Mouse (Mus musculus) stomach, embryonic 15.5 days (tissue): ENCODE data around the gene Trim75. TPM values are rescaled to one million over a fixed set of nuclear protein-coding genes. Genes with fewer than 3 reads are reported as not detected.
A peak's percentile ranks its signal among the peaks of the same experiment; 100 is the strongest.

ENCODE experiments used
- ATAC-seq: fragments of 200-750 bp; cut with Nextera tagmentation; 2 replicates; pipeline ENCODE4 v1.8.0; 2017; ENCODE audit warnings: low read depth, moderate number of reproducible peaks, moderate TSS enrichment; ENCODE audit not compliant: insufficient read depth, low FRiP score
- H3K27ac ChIP-seq: fragments of 300-500 bp; sonication (generic); 2 replicates; pipeline ENCODE4 v1.5.1; 2015; ENCODE audit warnings: mild to moderate bottlenecking, inconsistent platforms
- H3K27me3 ChIP-seq: fragments of 300-500 bp; sonication (generic); replicated peaks from 2 replicates; pipeline ENCODE4 v1.6.1; 2015; ENCODE audit warnings: inconsistent platforms
- H3K36me3 ChIP-seq: fragments of 300-500 bp; sonication (generic); 2 replicates; pipeline ENCODE4 v1.6.1; 2015; ENCODE audit warnings: inconsistent platforms
- H3K4me1 ChIP-seq: fragments of 300-500 bp; sonication (generic); 2 replicates; pipeline ENCODE4 v1.6.1; 2015; ENCODE audit warnings: inconsistent platforms
- H3K4me2 ChIP-seq: fragments of 300-500 bp; sonication (generic); 2 replicates; pipeline ENCODE4 v1.6.1; 2015; ENCODE audit warnings: mild to moderate bottlenecking, inconsistent platforms
- H3K4me3 ChIP-seq: fragments of 300-500 bp; sonication (generic); replicated peaks from 2 replicates; pipeline ENCODE4 v1.5.1; 2015; ENCODE audit warnings: inconsistent platforms
- H3K9ac ChIP-seq: fragments of 300-500 bp; sonication (generic); 2 replicates; pipeline ENCODE4 v1.6.1; 2015; ENCODE audit warnings: inconsistent platforms
- H3K9me3 ChIP-seq: fragments of 300-500 bp; sonication (generic); 2 replicates; pipeline ENCODE4 v1.6.1; 2016; ENCODE audit warnings: inconsistent platforms
- WGBS: fragments of 180-500 bp; shearing (Covaris S2); methylation state at CpG from one replicate; pipeline ENCODE4 v1.1.7; 2015; 5-methylcytosine and 5-hydroxymethylcytosine counted together
- polyA plus RNA-seq: library from polyadenylated mRNA; unstranded; fragments of >200 nt; fragmentation: Nextera tagmentation; extraction: Ambion mirVana; gene quantifications from 2 replicates; pipeline ENCODE4 v1.2.1, GENCODE M21; 2015

Trim75 gene
- polyA plus RNA-seq, 1 experiment from 2014 or later: not detected

- Histone ChIP-seq H3K27ac (no peak overlapping the region), H3K27me3 (no peaks in the 10 kb centered on the region), H3K36me3 (no peaks in the 10 kb centered on the region), H3K4me1 (no peaks in the 10 kb centered on the region), H3K9ac (no peak overlapping the region), H3K4me2 (no peak overlapping the region), H3K9me3 (no peaks in the 10 kb centered on the region), H3K4me3 (no peak overlapping the region)
- WGBS: 83% methylated on average over 4 of the region's 4 CpGs
- no peak for ATAC-seq
Measured at GRCm38 (mm10) chr8:64998806-64999365, 11.3 kb upstream of the Trim75 start.

GRCm38 (mm10) chr8:64983150-64983897 is 4.3 kb downstream of the Trim75 start:
- WGBS: 66% methylated on average over 20 of the region's 20 CpGs
- no peak overlapping the region for H3K4me2 ChIP-seq
- no peaks in the 10 kb centered on the region for H3K9me3 ChIP-seq
- no peak for ATAC-seq
- H3K27me3 ChIP-seq: no peaks in the 10 kb centered on the region
- no peaks in the 10 kb centered on the region for H3K4me1 ChIP-seq
- H3K9ac ChIP-seq: no peak overlapping the region
- H3K4me3 ChIP-seq: no peak overlapping the region
- H3K27ac ChIP-seq: no peak overlapping the region
- H3K36me3 ChIP-seq: no peaks in the 10 kb centered on the region

- Histone ChIP-seq H3K4me2 (no peak overlapping the region), H3K4me3 (no peak overlapping the region), H3K9me3 (no peaks in the 10 kb centered on the region), H3K27me3 (no peaks in the 10 kb centered on the region), H3K27ac (no peak overlapping the region), H3K36me3 (peaks cover 9% of the 10 kb centered on the region; the same call in 1 of the 2 replicates), H3K9ac (no peak overlapping the region), H3K4me1 (no peaks in the 10 kb centered on the region)
- no peak for ATAC-seq
Measured at GRCm38 (mm10) chr8:64962836-64963235, 24.8 kb downstream of the Trim75 start.

GRCm38 (mm10) chr8:64959025-64959424 is 28.6 kb downstream of the Trim75 start:
- no peaks in the 10 kb centered on the region for H3K4me1 ChIP-seq
- H3K36me3 ChIP-seq: peaks cover 5% of the 10 kb centered on the region; the same call in 1 of the 2 replicates
- WGBS: 83% methylated on average over 9 of the region's 9 CpGs
- H3K9ac ChIP-seq: no peak overlapping the region
- no peaks in the 10 kb centered on the region for H3K9me3 ChIP-seq
- no peak overlapping the region for H3K27ac ChIP-seq
- ATAC-seq: no peak
- no peaks in the 10 kb centered on the region for H3K27me3 ChIP-seq
- H3K4me2 ChIP-seq: no peak overlapping the region
- no peak overlapping the region for H3K4me3 ChIP-seq

- WGBS: 85% methylated on average over 6 of the region's 6 CpGs
- H3K4me3 ChIP-seq: no peak overlapping the region
Measured at GRCm38 (mm10) chr8:64952101-64952500, 35.5 kb downstream of the Trim75 start.

GRCm38 (mm10) chr8:64948371-64948770 is 39.3 kb downstream of the Trim75 start:
- H3K36me3 ChIP-seq: no peaks in the 10 kb centered on the region
- no peaks in the 10 kb centered on the region; the same call in 1 of the 2 replicates for H3K4me1 ChIP-seq
- no peak overlapping the region for H3K9ac ChIP-seq
- H3K27me3 ChIP-seq: no peaks in the 10 kb centered on the region
- no peak overlapping the region for H3K4me3 ChIP-seq
- no peak overlapping the region for H3K4me2 ChIP-seq
- no peak overlapping the region for H3K27ac ChIP-seq
- no peak for ATAC-seq
- no peaks in the 10 kb centered on the region for H3K9me3 ChIP-seq
- WGBS: 83% methylated on average over 1 of the region's 1 CpGs

More at GRCm38 (mm10) chr8:64952101-64952500, 35.5 kb downstream of the Trim75 start:
- no peak overlapping the region for H3K27ac ChIP-seq
- H3K9ac ChIP-seq: no peak overlapping the region
- H3K36me3 ChIP-seq: no peaks in the 10 kb centered on the region
- ATAC-seq: no peak
- no peaks in the 10 kb centered on the region for H3K9me3 ChIP-seq
- no peaks in the 10 kb centered on the region; the same call in 1 of the 2 replicates for H3K4me1 ChIP-seq
- H3K4me2 ChIP-seq: no peak overlapping the region
- H3K27me3 ChIP-seq: no peaks in the 10 kb centered on the region

- Histone ChIP-seq H3K36me3 (no peaks in the 10 kb centered on the region), H3K4me2 (peak overlapping the region; percentile 68), H3K4me3 (peak overlapping the region; percentile 88), H3K9ac (peak overlapping the region; percentile 66), H3K9me3 (no peaks in the 10 kb centered on the region), H3K27ac (peak overlapping the region; percentile 80), H3K4me1 (no peaks in the 10 kb centered on the region; the same call in 1 of the 2 replicates), H3K27me3 (no peaks in the 10 kb centered on the region)
- WGBS: 11% methylated on average over 10 of the region's 10 CpGs
- no peak for ATAC-seq
Measured at GRCm38 (mm10) chr8:64947698-64948034, 40.0 kb downstream of the Trim75 start.

- Histone ChIP-seq H3K9ac (peak within 1 kb of the TSS; percentile 66), H3K36me3 (no peaks in the 10 kb centered on the region), H3K4me1 (no peaks in the 10 kb centered on the region; the same call in 1 of the 2 replicates), H3K4me3 (peak within 1 kb of the TSS; percentile 88), H3K27me3 (no peaks in the 10 kb centered on the region), H3K9me3 (no peaks in the 10 kb centered on the region), H3K4me2 (peak within 1 kb of the TSS; percentile 68), H3K27ac (peak within 1 kb of the TSS; percentile 80)
- under 1% methylated on average over 65 of the region's 73 CpGs for WGBS
- ATAC-seq: peak; percentile 96
Measured at GRCm38 (mm10) chr8:64946820-64947697, 40.6 kb downstream of the Trim75 start, which contains the start of gene Tmem192. Gene Tmem192 (plus strand): TSS chr8:64947185.

GRCm38 (mm10) chr8:64946441-64946819 is 41.2 kb downstream of the Trim75 start:
- no peak overlapping the region for H3K27ac ChIP-seq
- WGBS: 47% methylated on average over 8 of the region's 8 CpGs
- H3K27me3 ChIP-seq: no peaks in the 10 kb centered on the region
- H3K4me2 ChIP-seq: peak overlapping the region; percentile 68
- no peaks in the 10 kb centered on the region for H3K36me3 ChIP-seq
- H3K4me3 ChIP-seq: peak overlapping the region; percentile 18; the same call in 1 of the 2 replicates
- no peak for ATAC-seq
- H3K4me1 ChIP-seq: peaks cover 2% of the 10 kb centered on the region; the same call in 1 of the 2 replicates
- H3K9ac ChIP-seq: no peak overlapping the region
- H3K9me3 ChIP-seq: no peaks in the 10 kb centered on the region

GRCm38 (mm10) chr8:64945606-64946005 is 42.0 kb downstream of the Trim75 start:
- WGBS: 75% methylated on average over 7 of the region's 7 CpGs
- Histone ChIP-seq H3K27ac (no peak overlapping the region), H3K4me1 (peaks cover 2% of the 10 kb centered on the region; the same call in 1 of the 2 replicates), H3K4me3 (no peak overlapping the region), H3K36me3 (no peaks in the 10 kb centered on the region), H3K9ac (no peak overlapping the region), H3K9me3 (no peaks in the 10 kb centered on the region), H3K27me3 (no peaks in the 10 kb centered on the region), H3K4me2 (no peak overlapping the region)
- ATAC-seq: no peak

- ATAC-seq: no peak
- no peaks in the 10 kb centered on the region for H3K9me3 ChIP-seq
- WGBS: 21% methylated on average over 5 of the region's 5 CpGs
Measured at GRCm38 (mm10) chr8:64944831-64945230, 42.8 kb downstream of the Trim75 start.

More at GRCm38 (mm10) chr8:64944831-64945230, 42.8 kb downstream of the Trim75 start:
- H3K36me3 ChIP-seq: no peaks in the 10 kb centered on the region
- H3K27me3 ChIP-seq: no peaks in the 10 kb centered on the region
- H3K4me2 ChIP-seq: no peak overlapping the region
- H3K9ac ChIP-seq: no peak overlapping the region
- no peak overlapping the region for H3K27ac ChIP-seq
- peaks cover 2% of the 10 kb centered on the region; the same call in 1 of the 2 replicates for H3K4me1 ChIP-seq
- no peak overlapping the region for H3K4me3 ChIP-seq
